Mouse (Mus musculus) adrenal gland (tissue): ENCODE results near the gene Clta.

Source experiments
- intact Hi-C: fragments of 180-260 bp; cut with DNase I; formaldehyde crosslinking; loops from one replicate; pipeline ENCODE4 v1.15.1; 2025

Gene Clta

GRCm38 (mm10) chr4:44071741-44072145 is 67.5 kb downstream of the Clta start:
- intact Hi-C loops, result no loop called here

- intact Hi-C loops, result no loop called here
These were observed 68.1 kb downstream of the Clta start for GRCm38 (mm10) chr4:44072146-44072872.

- intact Hi-C loops, result no loop called here
These were observed 68.7 kb downstream of the Clta start for GRCm38 (mm10) chr4:44072873-44073441.

- intact Hi-C loops, result no loop called here
These were observed 69.5 kb downstream of the Clta start for GRCm38 (mm10) chr4:44073799-44074198.

- intact Hi-C loops, result no loop called here
These were observed 70.2 kb downstream of the Clta start for GRCm38 (mm10) chr4:44074422-44074821.

- intact Hi-C loops, result no loop called here
These were observed 74.2 kb downstream of the Clta start for GRCm38 (mm10) chr4:44078358-44078933.
